Mouse (Mus musculus) testis, adult 2 months (tissue): Measurements from ENCODE around the gene Mfap1a.

Source experiments
- CTCF ChIP-seq: fragments of 200-500 bp; IDR thresholded peaks from 2 replicates; pipeline ENCODE4 v1.5.1; 2012; ENCODE audit warnings: low read depth, mild to moderate bottlenecking, inconsistent platforms, low read length, moderate library complexity; ENCODE audit not compliant: control insufficient read depth, insufficient read depth, insufficient replicate concordance
- POLR2A ChIP-seq: fragments of 200-500 bp; IDR thresholded peaks from 2 replicates; pipeline ENCODE4 v1.6.1; 2012; ENCODE audit warnings: low read depth, mild to moderate bottlenecking, inconsistent platforms, low read length, moderate library complexity; ENCODE audit not compliant: control insufficient read depth

GRCm38 (mm10) chr2:121518106-121518505 is 11.6 kb upstream of the Mfap1a start:
- TF ChIP-seq CTCF = no peak
- TF ChIP-seq POLR2A = no peak
